Mouse (Mus musculus) E14TG2a.4 (cell line): ENCODE measurements around the gene Ybey.

Source experiments
- CTCF ChIP-seq: conservative IDR thresholded peaks from 2 replicates; pipeline ENCODE4 v1.5.1; 2014; ENCODE audit warnings: low read length
- NANOG ChIP-seq: IDR thresholded peaks from 2 replicates; pipeline ENCODE4 v1.6.1; 2014; ENCODE audit warnings: borderline replicate concordance, low read length, mixed read lengths
- POU5F1 ChIP-seq: IDR thresholded peaks from 2 replicates; pipeline ENCODE4 v1.6.1; 2014; ENCODE audit warnings: low read length, borderline replicate concordance

DNA sequence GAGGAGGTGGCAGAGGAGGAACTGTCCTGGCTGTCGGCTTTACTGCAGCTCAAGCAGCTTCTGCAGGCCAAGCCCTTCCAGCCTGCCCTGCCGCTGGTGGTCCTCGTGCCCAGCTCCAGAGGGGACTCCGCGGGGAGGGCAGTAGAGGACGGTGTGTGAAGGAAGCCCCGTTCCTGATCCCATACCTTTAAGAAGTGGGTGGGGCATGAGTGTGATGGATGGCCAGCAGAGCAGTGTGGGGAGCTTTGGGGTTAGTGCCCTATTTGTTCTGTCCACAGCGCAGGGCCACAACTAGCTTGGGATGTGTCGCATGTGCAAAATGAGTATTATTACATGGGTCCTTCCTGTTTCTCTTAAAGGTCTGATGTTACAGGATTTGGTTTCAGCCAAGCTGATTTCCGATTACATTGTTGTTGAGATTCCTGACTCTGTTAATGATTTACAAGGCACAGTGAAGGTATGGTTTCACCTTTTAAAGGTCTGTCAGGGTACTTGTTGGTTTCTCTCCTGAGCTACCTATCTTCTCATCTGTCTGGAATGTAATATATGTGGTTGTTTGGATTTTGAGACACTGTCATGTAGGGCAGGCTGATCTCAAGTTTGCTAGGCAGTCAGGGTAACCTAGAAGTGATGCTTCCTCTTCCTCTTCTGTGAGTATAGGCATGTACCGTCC lies 35.5 kb upstream of the Ybey start:
- TF ChIP-seq CTCF: no peak
- TF ChIP-seq POU5F1: no peak
- TF ChIP-seq NANOG: no peak
